Mouse (Mus musculus) CH12F3 (cell line): ENCODE measurements around the gene Olfr1254.

Source experiments
- in situ Hi-C: fragments of 300-500 bp; cut with MboI; formaldehyde crosslinking; loops from 2 replicates; pipeline ENCODE4 v1.14.3; 2020; ENCODE audit warnings: low sequenced_read_pairs

Gene Olfr1254

GRCm38 (mm10) chr2:89793519-89793918 lies at the start of gene Olfr1254:
TSS of gene Olfr1254 (minus strand) at chr2:89793619.
- in situ Hi-C loops = no loop called here

- in situ Hi-C loops = no loop called here
Measured at GRCm38 (mm10) chr2:89841455-89841854, 48.0 kb upstream of the Olfr1254 start, which contains the start of gene Olfr1256. TSS of gene Olfr1256 (minus strand) at chr2:89841555.

DNA sequence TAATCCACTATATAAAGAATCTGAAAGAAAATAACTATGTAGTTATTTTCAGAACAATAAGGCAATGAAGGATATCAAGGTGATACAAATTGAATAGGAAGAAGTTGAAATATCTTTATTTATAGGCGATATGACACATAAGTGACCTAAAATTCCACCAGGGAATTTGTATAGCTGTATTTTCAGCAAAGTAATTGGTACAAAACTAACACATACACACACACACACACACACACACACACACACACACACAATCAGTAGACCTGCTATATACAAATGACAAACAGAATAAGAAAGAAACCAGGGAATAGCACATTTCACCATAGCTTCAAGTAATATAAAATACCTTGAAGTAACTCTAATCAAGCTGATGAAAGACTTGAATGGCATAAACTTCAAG lies 26.8 kb upstream of the Olfr1254 start:
- in situ Hi-C loops = no loop called here

GRCm38 (mm10) chr2:89811751-89812150 lies 18.3 kb upstream of the Olfr1254 start, which contains the start of gene Olfr1255:
TSS of gene Olfr1255 (plus strand) at chr2:89812051.
- in situ Hi-C loops = no loop called here

DNA sequence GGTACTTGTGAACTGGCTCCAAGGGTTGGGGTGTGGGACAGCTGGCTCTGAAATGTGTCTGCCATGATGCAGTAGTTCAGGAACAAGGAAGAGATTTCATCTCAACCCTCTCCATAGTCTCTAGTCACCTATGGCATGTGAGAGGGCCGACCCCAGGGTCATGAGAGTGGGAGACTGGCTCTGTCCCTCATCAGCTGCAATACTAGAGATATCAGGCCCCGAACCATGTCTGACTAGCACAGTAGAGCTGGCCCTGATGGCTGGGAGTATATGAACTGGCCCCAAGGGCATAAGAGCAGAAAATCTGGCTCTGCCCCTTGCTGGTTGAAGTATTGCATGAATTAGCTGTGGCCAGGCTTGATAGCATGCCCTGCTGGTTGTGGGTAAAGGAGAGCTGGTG lies 17.3 kb upstream of the Olfr1254 start:
- in situ Hi-C loops = no loop called here

DNA sequence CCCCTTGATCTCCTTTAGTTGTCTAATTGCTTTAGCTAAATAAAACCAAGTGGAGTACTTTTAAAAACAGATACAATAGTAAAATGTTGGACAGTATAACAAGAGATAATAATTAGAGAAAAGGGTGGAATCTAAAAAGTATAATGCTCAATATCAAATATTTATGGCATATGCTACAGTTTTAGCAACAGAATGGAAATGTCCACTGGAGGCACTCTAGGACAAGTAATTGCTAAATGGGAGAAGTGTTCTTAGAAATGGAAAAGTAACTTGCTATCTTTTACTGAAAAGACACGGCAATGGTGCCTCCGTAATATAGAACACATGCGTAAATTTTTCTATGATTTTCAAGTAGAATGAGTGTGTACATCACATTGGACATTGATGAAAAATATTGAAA lies 6.2 kb upstream of the Olfr1254 start:
- in situ Hi-C loops = no loop called here

DNA sequence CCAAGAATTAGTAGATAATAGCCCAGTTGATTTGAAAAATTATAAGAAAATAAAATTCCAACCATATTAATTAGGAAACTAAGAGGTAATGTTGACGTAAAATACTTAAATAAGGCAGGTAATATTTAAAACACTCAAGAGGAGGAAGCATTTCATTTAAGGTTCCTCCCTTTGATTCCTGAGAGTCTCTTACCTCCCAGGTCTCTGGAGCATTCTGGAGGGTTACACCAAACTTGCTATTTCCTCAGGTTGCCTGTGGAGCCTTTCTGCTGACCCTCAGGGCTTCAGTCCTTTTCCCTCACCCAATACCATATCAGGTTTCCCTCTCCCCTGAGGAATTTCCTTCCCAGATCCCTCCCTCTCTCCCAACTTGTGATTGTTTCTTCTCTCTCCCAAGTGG lies 36.4 kb downstream of the Olfr1254 start, which contains the start of gene Olfr1253:
Olfr1253 (minus strand) TSS at position 101 of the 400 bp plus-strand sequence.
- in situ Hi-C loops = no loop called here
